Mouse (Mus musculus): ENCODE measurements around the gene Gin1. TPM values are rescaled to one million over a fixed set of nuclear protein-coding genes. Genes with fewer than 3 reads are reported as not detected.

Gene Gin1
- polyA plus RNA-seq, 1 experiment from 2014 or later, result 14.6 TPM

DNA sequence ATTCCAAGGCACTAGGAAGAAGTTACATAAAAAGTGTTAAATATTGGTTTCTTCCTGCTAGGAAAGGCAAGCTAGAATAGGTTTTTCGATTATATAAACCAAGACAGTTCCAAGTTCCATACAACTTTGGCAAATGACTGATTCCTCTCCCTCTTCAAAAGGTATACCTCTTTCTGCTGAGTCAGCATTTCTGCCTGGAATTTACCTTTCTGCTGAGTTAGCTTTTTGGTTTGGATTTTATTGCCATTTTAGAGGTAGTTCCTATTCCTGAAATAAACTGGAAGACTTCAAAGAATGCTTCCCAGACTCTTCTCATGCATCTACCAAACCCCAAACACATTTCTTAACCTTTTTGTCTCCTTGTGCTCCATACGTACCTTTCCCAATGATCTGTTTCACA, 1.9 kb upstream of the Gin1 start:
- Histone ChIP-seq H3K27ac (no peak overlapping the region), H3K9ac (no peak overlapping the region), H3K27me3 (replicated peaks) (no peaks in the 10 kb centered on the region), H3K4me3 (replicated peaks) (no peak overlapping the region), H3K9me3 (no peaks in the 10 kb centered on the region), H3K4me2 (replicated peaks) (peak overlapping the region; percentile 35), H3K4me1 (replicated peaks) (peaks cover 2% of the 10 kb centered on the region; the same call in 1 of the 2 replicates), H3K36me3 (no peaks in the 10 kb centered on the region)
- WGBS, result 65% methylated on average over 2 of the region's 2 CpGs
- no peak for ATAC-seq

DNA sequence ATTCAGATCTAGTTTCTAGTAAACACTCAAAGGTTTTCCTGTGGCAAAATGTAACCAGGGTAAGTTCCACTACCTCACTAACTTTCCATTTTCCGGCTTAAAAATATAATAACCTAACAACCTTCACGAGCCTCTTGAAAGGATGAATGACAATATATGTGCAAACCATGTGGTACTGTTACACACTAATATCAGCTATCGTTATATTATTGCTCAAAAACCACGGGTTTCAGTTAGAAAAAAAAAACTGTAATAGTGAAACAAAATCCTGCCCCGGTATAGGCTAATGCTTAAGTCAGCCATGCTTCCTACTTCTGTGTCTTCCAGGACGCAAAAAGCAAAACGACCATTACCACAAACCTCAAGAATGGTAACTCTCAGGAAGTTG, 1.1 kb upstream of the Gin1 start:
- Histone ChIP-seq H3K4me1 (replicated peaks) (peaks cover 2% of the 10 kb centered on the region; the same call in 1 of the 2 replicates), H3K36me3 (no peaks in the 10 kb centered on the region), H3K9ac (peak overlapping the region; percentile 81), H3K27me3 (replicated peaks) (no peaks in the 10 kb centered on the region), H3K27ac (0 out of 2 replicates have a peak overlapping the region, but pooled peaks have one; percentile 89), H3K9me3 (no peaks in the 10 kb centered on the region), H3K4me3 (replicated peaks) (peak overlapping the region; percentile 80), H3K4me2 (replicated peaks) (peak overlapping the region; percentile 58)
- ATAC-seq, result no peak
- WGBS, result 8% methylated on average over 7 of the region's 7 CpGs

DNA sequence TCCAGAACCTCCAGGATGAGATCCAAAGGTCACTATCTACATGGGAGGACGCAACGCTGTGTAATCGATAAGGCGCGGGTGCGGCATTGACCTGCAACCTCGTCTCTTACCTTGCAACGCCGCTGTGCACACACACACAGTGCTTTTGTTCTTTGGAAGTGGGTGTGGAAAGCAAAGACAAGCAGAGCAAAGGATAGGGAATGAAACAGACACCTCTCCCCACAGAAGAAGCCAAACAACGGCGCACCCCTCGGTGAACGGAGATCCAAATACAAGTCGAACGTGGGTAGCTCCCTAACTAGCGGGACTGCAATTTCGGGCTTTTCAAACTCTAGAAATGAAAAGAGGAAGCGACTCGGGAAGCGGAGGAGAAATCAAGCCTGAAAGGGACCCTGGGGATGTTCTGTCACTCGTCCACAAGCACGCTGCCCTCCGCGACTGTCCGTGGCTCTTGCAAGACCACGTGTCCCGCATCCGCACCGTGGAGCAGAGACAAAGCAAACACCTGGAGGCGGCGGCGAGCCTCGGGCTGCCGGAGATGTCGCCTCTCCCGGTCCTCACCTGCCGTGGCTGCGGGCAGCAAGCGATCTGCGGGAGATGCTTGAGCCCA, 573 bp upstream of the Gin1 start:
- Histone ChIP-seq H3K9me3 (no peaks in the 10 kb centered on the region), H3K9ac (peak overlapping the region; percentile 81), H3K4me2 (replicated peaks) (peak overlapping the region; percentile 58), H3K36me3 (no peaks in the 10 kb centered on the region), H3K27me3 (replicated peaks) (no peaks in the 10 kb centered on the region), H3K4me3 (replicated peaks) (peak overlapping the region; percentile 80), H3K4me1 (replicated peaks) (peaks cover 2% of the 10 kb centered on the region; the same call in 1 of the 2 replicates), H3K27ac (peak overlapping the region; percentile 89)
- peak; percentile 71 for ATAC-seq
- under 1% methylated on average over 40 of the region's 40 CpGs for WGBS

DNA sequence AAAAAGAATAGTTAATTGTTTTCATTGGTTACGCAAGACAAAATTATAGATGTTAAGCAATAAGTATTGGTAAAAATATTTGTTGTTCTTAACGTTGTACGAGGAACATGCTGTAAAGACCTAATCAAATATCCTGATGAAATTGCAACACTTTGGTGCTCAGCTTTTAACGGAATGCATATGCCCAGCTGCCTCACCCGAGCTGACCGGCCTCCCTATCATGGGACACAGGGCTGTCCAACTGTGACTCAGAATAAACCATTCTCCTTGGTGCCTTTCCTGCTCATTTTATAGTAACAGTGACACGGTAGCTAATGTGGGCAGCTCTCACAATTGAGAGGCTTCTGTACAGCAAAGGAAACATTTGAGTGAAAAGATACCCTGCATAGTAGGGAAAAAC, 1.1 kb downstream of the Gin1 start:
- ATAC-seq, result no peak
- Histone ChIP-seq H3K9ac (no peak overlapping the region), H3K4me2 (replicated peaks) (0 out of 2 replicates have a peak overlapping the region, but pooled peaks have one; percentile 28), H3K27ac (no peak overlapping the region), H3K27me3 (replicated peaks) (no peaks in the 10 kb centered on the region), H3K4me3 (replicated peaks) (no peak overlapping the region), H3K9me3 (no peaks in the 10 kb centered on the region), H3K4me1 (replicated peaks) (peaks cover 2% of the 10 kb centered on the region; the same call in 1 of the 2 replicates), H3K36me3 (no peaks in the 10 kb centered on the region)
- WGBS, result 64% methylated on average over 7 of the region's 7 CpGs

DNA sequence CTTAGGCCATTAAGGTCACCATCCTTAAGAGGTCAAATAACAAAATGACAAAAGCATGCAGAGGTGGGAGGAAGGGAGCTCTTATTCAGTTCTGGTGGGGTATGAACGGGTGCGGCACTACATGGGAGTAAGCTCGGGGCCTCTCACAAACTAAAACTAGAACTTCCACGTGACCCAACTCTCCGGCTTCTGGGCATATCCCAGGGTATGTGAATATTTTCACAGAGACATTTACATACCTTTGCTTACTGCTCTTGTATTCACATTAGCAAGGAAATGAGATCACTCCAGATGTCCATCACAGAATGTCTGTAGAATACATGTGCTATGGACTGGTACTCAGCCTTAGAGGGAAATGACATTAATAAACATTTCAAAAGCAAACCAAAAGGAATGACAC, 1.8 kb downstream of the Gin1 start:
- no peak overlapping the region for H3K4me3 ChIP-seq (replicated peaks)
- WGBS, result 97% methylated on average over 5 of the region's 5 CpGs
- H3K27ac ChIP-seq, result no peak overlapping the region
- H3K9ac ChIP-seq, result no peak overlapping the region
- no peaks in the 10 kb centered on the region for H3K9me3 ChIP-seq
- no peaks in the 10 kb centered on the region for H3K27me3 ChIP-seq (replicated peaks)
- ATAC-seq, result no peak
- no peak overlapping the region for H3K4me2 ChIP-seq (replicated peaks)
- H3K36me3 ChIP-seq, result no peaks in the 10 kb centered on the region
- peaks cover 2% of the 10 kb centered on the region; the same call in 1 of the 2 replicates for H3K4me1 ChIP-seq (replicated peaks)

DNA sequence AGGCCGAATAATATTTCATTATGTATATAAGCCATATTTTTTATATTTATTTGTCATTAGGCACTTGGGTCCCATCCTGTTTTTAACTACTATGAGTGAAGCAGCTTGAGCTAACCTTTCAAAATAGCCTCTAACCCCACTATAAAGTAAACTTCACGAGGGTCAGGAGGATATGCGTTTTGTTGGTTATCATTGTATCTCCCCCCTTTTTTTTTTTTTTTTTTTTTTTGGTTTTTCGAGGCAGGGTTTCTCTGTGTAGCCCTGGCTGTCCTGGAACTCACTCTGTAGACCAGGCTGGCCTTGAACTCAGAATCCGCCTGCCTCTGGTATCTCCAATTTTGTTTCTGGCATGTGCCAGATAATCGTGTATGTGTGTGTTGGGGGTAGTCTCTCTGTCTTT, 3.4 kb downstream of the Gin1 start:
- no peak overlapping the region for H3K4me2 ChIP-seq (replicated peaks)
- no peak overlapping the region for H3K4me3 ChIP-seq (replicated peaks)
- H3K27ac ChIP-seq, result no peak overlapping the region
- no peak for ATAC-seq
- H3K4me1 ChIP-seq (replicated peaks), result peaks cover 2% of the 10 kb centered on the region; the same call in 1 of the 2 replicates
- no peaks in the 10 kb centered on the region for H3K9me3 ChIP-seq
- H3K36me3 ChIP-seq, result no peaks in the 10 kb centered on the region
- no peak overlapping the region for H3K9ac ChIP-seq
- 87% methylated on average over 6 of the region's 6 CpGs for WGBS
- no peaks in the 10 kb centered on the region for H3K27me3 ChIP-seq (replicated peaks)

DNA sequence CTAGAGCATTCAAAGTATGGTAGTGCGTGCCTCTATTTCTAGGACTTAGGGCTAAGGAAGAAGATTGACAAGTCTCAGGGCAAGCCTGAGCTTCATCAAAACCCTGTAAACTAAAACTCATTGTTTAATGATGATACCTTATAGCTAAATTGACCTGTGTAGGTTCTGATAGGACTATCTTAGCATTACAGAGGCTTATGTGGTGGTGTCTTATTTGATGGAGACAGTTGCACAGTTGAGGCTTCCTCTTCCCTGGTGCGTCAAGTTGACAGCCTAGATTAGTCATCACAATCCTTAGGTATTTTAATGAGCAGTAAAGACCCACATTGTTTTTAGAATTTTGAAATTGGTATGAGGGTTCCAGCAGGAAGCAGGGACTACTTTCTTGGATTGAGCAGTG, 4.0 kb downstream of the Gin1 start:
- H3K9ac ChIP-seq, result no peak overlapping the region
- no peaks in the 10 kb centered on the region for H3K9me3 ChIP-seq
- H3K27me3 ChIP-seq (replicated peaks), result no peaks in the 10 kb centered on the region
- no peak overlapping the region for H3K4me3 ChIP-seq (replicated peaks)
- H3K27ac ChIP-seq, result no peak overlapping the region
- WGBS, result 93% methylated on average over 2 of the region's 2 CpGs
- H3K36me3 ChIP-seq, result no peaks in the 10 kb centered on the region
- ATAC-seq, result no peak
- H3K4me1 ChIP-seq (replicated peaks), result peaks cover 2% of the 10 kb centered on the region; the same call in 1 of the 2 replicates
- H3K4me2 ChIP-seq (replicated peaks), result no peak overlapping the region

DNA sequence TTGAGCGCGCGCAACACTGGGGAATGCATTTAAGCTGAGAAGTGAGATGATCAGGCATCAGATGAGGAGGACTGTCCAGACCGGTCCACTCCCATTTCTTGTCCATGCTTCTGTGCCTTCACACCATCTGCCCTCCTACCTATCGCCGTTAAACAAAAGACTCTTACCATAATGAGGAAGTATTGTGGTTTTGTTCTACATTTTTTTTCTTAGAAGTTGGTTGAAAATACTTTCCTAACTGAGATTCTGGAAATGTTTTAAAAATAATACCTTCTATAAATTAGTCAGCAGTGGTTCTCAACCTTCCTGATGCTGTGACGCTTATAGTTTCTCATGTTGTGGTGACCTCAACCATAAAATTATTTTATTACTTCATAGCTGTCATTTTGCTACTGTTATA, 11.7 kb downstream of the Gin1 start:
- 92% methylated on average over 7 of the region's 7 CpGs for WGBS
- ATAC-seq, result no peak
- H3K4me1 ChIP-seq (replicated peaks), result no peaks in the 10 kb centered on the region

DNA sequence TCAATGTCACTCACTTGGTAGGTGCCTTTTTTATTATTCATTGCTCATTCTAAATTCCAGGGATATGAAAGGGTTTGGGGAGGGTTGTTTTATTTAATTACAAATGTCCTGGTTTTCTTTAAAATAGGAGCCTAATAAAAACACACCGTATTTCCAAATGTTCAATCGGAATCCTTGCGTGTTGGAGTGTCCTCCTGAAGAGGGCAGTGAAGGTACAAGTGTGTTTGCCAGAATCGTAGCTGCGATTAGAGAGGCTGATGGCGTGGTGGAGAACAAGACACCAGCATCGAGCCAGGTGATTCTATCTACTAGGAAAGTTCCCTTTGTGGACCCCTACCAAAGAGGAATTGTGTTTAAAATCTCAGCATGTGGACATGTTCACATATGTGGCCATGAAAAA, 15.0 kb downstream of the Gin1 start:
- Histone ChIP-seq H3K9me3 (no peaks in the 10 kb centered on the region), H3K4me2 (replicated peaks) (no peak overlapping the region), H3K36me3 (no peaks in the 10 kb centered on the region), H3K27me3 (replicated peaks) (no peaks in the 10 kb centered on the region), H3K4me1 (replicated peaks) (no peaks in the 10 kb centered on the region), H3K9ac (no peak overlapping the region), H3K27ac (no peak overlapping the region), H3K4me3 (replicated peaks) (no peak overlapping the region)
- WGBS, result 77% methylated on average over 7 of the region's 7 CpGs
- ATAC-seq, result no peak

More for the DNA sequence above, 11.7 kb downstream of the Gin1 start:
- Histone ChIP-seq H3K36me3 (no peaks in the 10 kb centered on the region), H3K9ac (no peak overlapping the region), H3K9me3 (no peaks in the 10 kb centered on the region), H3K27ac (no peak overlapping the region), H3K4me3 (replicated peaks) (no peak overlapping the region), H3K27me3 (replicated peaks) (no peaks in the 10 kb centered on the region), H3K4me2 (replicated peaks) (no peak overlapping the region)

DNA sequence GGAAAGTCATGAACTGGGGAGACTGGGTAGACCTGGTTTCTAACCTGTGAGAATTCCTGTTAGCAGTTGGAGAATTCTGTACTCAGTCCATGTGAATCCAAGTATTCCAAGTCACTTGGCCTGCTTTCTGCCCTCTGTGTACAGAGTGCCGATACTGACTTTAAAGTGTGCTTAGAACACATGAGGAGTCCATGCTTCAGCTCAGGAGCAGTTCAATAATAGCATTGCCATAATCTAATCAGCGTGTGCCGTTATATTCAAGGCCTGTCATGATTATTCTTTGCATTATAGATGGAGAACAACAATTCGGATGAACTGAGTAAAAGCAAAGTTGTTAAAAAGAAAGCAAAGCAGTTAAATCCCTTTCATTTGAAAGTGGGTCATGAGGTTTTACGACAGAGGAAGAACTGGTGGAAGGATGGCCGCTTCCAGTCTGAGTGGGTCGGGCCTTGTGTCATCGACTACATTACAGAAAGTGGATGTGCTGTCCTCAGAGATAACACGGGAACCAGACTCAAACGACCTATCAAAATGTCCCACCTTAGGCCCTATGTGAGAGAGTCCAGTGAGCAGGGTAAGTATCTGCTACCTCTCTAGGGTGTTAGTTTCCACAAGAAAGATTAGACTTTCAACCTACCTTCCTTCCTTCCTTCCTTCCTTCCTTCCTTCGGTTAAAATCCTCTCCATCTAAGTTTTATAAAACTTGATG, 15.9 kb downstream of the Gin1 start:
- H3K9ac ChIP-seq, result no peak overlapping the region
- no peaks in the 10 kb centered on the region for H3K27me3 ChIP-seq (replicated peaks)
- no peak overlapping the region for H3K4me3 ChIP-seq (replicated peaks)
- ATAC-seq, result no peak
- no peak overlapping the region for H3K27ac ChIP-seq
- H3K4me2 ChIP-seq (replicated peaks), result no peak overlapping the region
- WGBS, result 88% methylated on average over 11 of the region's 11 CpGs
- no peaks in the 10 kb centered on the region for H3K4me1 ChIP-seq (replicated peaks)
- H3K36me3 ChIP-seq, result no peaks in the 10 kb centered on the region
- H3K9me3 ChIP-seq, result no peaks in the 10 kb centered on the region

DNA sequence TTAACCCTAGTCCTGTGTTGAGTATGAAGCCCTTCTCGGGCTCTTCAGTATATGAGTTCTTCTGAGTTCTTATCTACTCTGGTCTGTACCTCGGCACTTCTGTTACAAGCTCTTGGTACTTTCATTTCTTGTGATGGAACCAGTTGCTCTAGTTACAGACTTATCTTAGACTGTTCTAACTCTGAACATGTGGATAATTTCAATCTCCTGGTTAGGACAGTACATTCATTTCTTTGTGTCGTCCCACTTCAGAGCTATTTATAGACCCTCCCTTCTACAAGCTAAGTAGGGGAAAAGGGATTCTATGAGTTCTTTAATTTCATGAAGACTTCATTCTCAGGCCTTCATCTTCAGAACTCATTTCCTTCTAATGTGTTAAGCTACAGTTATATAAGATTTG, 17.7 kb downstream of the Gin1 start:
- no peak overlapping the region for H3K4me2 ChIP-seq (replicated peaks)
- 77% methylated on average over 3 of the region's 3 CpGs for WGBS
- H3K9ac ChIP-seq, result no peak overlapping the region
- ATAC-seq, result no peak
- H3K9me3 ChIP-seq, result no peaks in the 10 kb centered on the region
- no peaks in the 10 kb centered on the region for H3K36me3 ChIP-seq
- H3K4me1 ChIP-seq (replicated peaks), result no peaks in the 10 kb centered on the region
- H3K27me3 ChIP-seq (replicated peaks), result no peaks in the 10 kb centered on the region
- H3K27ac ChIP-seq, result no peak overlapping the region
- H3K4me3 ChIP-seq (replicated peaks), result no peak overlapping the region

DNA sequence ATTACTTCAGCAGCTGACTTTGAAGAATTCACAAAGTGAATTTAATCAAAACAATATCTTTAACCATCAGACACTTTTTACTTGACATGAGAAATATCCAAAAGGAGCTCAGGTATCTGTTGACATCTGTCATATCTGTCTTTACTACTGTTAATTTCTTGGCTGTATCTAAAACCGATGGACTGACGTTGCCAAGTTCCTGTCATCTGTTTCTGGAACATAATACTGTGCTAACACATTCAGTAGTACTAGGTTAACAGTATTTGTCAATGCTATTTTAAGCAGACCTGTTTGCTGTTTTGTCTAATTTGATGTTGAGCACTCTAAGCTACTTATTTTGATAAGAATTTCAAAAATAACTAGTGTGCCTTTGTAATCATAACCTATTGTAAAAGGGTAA, 18.5 kb downstream of the Gin1 start:
- no peaks in the 10 kb centered on the region for H3K4me1 ChIP-seq (replicated peaks)
- no peak overlapping the region for H3K4me2 ChIP-seq (replicated peaks)
- H3K27ac ChIP-seq, result no peak overlapping the region
- no peaks in the 10 kb centered on the region for H3K36me3 ChIP-seq
- no peak overlapping the region for H3K4me3 ChIP-seq (replicated peaks)
- no peaks in the 10 kb centered on the region for H3K9me3 ChIP-seq
- no peak overlapping the region for H3K9ac ChIP-seq
- WGBS, result 88% methylated on average over 2 of the region's 2 CpGs
- ATAC-seq, result no peak
- H3K27me3 ChIP-seq (replicated peaks), result no peaks in the 10 kb centered on the region

DNA sequence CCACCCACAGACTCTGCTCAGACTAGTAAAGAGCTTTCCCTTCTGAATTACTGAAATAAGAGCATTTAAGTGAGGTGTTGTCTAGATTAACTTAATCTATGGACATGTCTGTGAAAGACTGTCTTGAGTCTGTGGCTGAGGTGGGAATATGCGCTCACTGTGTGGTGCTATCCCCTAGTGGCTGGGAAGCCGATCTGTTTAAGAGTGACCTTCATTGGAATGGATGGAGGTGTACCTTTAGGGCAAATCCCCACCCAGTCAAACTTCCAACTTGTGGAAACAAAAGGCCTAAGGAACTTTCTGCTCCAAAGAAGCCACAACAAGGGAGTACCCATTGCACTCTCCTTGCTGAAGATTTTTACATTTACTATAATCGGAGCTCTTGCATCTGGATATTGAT, 24.1 kb downstream of the Gin1 start:
- no peaks in the 10 kb centered on the region for H3K36me3 ChIP-seq
- H3K4me1 ChIP-seq (replicated peaks), result no peaks in the 10 kb centered on the region
- H3K9me3 ChIP-seq, result no peaks in the 10 kb centered on the region
- no peak for ATAC-seq
- no peaks in the 10 kb centered on the region for H3K27me3 ChIP-seq (replicated peaks)
- whole genome bisulfite sequencing, result 86% methylated on average over 3 of the region's 3 CpGs
- no peak overlapping the region for H3K4me2 ChIP-seq (replicated peaks)
- no peak overlapping the region for H3K27ac ChIP-seq
- no peak overlapping the region for H3K9ac ChIP-seq
- no peak overlapping the region for H3K4me3 ChIP-seq (replicated peaks)

Data from intestine, embryonic 15.5 days (tissue).